Mouse (Mus musculus) embryonic facial prominence, embryonic 10.5 days (tissue): ENCODE results near the gene Nfe2l3. TPM values are rescaled to one million over a fixed set of nuclear protein-coding genes. Genes with fewer than 3 reads are reported as not detected.
A peak's percentile ranks its signal among the peaks of the same experiment; 100 is the strongest.

Experiments
- DNase-seq: peaks from one replicate; pipeline ENCODE4 v3.0.0-alpha.2; 2017; ENCODE audit warnings: low spot score
- H3K27ac ChIP-seq: fragments of 300-500 bp; sonication (generic); replicated peaks from 2 replicates; pipeline ENCODE4 v1.5.1; 2016; ENCODE audit warnings: mild to moderate bottlenecking
- H3K27me3 ChIP-seq: fragments of 300-500 bp; sonication (generic); replicated peaks from 2 replicates; pipeline ENCODE4 v1.6.1; 2016; ENCODE audit warnings: low read depth, mild to moderate bottlenecking; ENCODE audit not compliant: poor library complexity, severe bottlenecking
- H3K36me3 ChIP-seq: fragments of 300-500 bp; sonication (generic); replicated peaks from 2 replicates; pipeline ENCODE4 v1.6.1; 2016; ENCODE audit warnings: mild to moderate bottlenecking, moderate library complexity
- H3K4me1 ChIP-seq: fragments of 300-500 bp; sonication (generic); 2 replicates; pipeline ENCODE4 v1.6.1; 2016
- H3K4me3 ChIP-seq: fragments of 300-500 bp; sonication (generic); 2 replicates; pipeline ENCODE4 v1.5.1; 2016; ENCODE audit warnings: mild to moderate bottlenecking, moderate library complexity
- H3K9me3 ChIP-seq: fragments of 300-500 bp; sonication (generic); 2 replicates; pipeline ENCODE4 v1.6.1; 2016; ENCODE audit warnings: mild to moderate bottlenecking
- WGBS: fragments of 180-500 bp; shearing (Covaris S2); methylation state at CpG from one replicate; pipeline ENCODE4 v1.1.7; 2016; 5-methylcytosine and 5-hydroxymethylcytosine counted together
- polyA plus RNA-seq: library from polyadenylated mRNA; unstranded; fragments of >200 nt; fragmentation: Nextera tagmentation; extraction: Ambion mirVana; gene quantifications from 2 replicates; pipeline ENCODE4 v1.2.1, GENCODE M21; 2016

Gene Nfe2l3
- polyA plus RNA-seq, 1 experiment from 2014 or later, result 1.3 TPM

DNA sequence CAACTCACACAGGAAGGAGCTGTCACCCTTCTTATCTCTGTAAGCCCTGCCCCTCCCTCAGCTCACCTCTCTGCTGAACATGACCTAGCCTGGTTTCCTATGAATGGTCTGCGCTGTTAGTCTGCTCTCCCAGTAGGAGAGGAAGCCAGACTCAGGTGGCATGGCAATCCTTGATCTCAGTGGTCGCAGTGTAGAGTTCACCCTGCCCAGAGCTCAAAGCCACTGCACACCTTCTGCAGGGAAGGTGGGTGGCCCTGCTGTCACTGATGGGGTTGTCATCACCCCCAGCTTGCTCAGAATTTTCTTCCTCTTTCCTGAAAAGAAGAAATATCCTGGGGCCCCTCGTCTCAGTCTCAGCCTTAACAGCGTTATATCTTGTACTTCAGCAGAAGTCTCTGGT, 28.0 kb upstream of the Nfe2l3 start:
- no peak overlapping the region for H3K4me3 ChIP-seq
- DNase-seq, result no peak
- 83% methylated on average over 4 of the region's 4 CpGs for WGBS
- no peak overlapping the region for H3K27ac ChIP-seq
- no peaks in the 10 kb centered on the region for H3K9me3 ChIP-seq
- H3K27me3 ChIP-seq, result no peaks in the 10 kb centered on the region
- peaks cover 17% of the 10 kb centered on the region for H3K4me1 ChIP-seq
- no peaks in the 10 kb centered on the region for H3K36me3 ChIP-seq

DNA sequence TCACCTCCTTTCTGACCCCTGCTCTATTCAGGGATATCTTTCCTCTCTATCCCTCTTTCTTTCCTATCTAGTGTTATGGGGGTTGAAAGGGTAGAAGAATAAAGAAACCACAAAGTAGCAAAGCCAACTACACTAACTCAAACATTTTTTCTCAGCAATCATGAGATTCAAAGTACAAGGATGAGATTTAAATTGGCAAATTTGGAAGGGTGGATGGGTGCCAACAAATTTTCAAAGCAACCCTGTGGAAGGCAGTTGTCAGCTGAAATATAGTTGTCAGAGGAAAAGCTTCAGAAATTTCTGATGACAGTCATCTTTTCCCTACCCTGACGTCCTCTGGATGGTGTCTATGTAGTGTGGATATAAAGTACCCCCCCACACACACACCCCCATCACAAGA, 16.0 kb upstream of the Nfe2l3 start:
- H3K27ac ChIP-seq, result no peak overlapping the region
- H3K9me3 ChIP-seq, result 0 out of 2 replicates have a peak, but pooled peaks cover 4% of the 10 kb centered on the region
- 69% methylated on average over 1 of the region's 1 CpGs for WGBS
- H3K4me1 ChIP-seq, result no peaks in the 10 kb centered on the region; the same call in 1 of the 2 replicates
- DNase-seq, result no peak
- H3K4me3 ChIP-seq, result no peak overlapping the region
- H3K36me3 ChIP-seq, result no peaks in the 10 kb centered on the region
- no peaks in the 10 kb centered on the region for H3K27me3 ChIP-seq

DNA sequence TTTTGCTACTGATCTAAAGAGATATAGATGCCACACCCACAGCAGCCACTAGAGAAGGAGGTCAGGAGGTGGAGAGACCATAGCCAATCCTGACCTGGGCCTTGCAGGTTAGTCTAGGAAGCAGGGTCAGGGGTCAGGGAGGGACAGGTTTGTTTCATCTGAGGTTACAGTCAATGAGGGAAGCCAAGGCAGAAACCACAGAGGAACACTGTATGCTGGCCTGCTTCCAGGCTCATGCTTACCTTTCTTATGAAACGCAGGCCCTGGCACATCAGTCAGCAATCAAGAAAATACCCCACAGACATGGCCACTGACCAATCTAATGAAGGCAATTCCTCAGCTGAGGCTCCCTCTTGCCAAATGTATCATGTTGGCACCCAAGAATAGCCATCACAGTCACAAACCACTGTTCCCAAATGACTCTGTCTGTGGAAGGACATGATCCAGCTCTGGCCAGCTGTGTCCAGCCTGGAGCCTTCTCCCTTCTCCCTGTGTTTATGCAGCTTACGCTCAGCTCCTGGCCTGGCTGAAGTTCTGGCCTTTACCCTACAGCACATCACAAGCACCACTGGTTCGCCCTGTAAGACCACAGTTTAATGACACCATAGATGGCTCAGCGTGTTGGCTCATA, 15.0 kb upstream of the Nfe2l3 start:
- Histone ChIP-seq H3K36me3 (no peaks in the 10 kb centered on the region), H3K4me3 (no peak overlapping the region), H3K27me3 (no peaks in the 10 kb centered on the region), H3K27ac (no peak overlapping the region), H3K9me3 (0 out of 2 replicates have a peak, but pooled peaks cover 4% of the 10 kb centered on the region), H3K4me1 (no peaks in the 10 kb centered on the region)
- no peak for DNase-seq
- WGBS, result 89% methylated on average over 4 of the region's 4 CpGs

DNA sequence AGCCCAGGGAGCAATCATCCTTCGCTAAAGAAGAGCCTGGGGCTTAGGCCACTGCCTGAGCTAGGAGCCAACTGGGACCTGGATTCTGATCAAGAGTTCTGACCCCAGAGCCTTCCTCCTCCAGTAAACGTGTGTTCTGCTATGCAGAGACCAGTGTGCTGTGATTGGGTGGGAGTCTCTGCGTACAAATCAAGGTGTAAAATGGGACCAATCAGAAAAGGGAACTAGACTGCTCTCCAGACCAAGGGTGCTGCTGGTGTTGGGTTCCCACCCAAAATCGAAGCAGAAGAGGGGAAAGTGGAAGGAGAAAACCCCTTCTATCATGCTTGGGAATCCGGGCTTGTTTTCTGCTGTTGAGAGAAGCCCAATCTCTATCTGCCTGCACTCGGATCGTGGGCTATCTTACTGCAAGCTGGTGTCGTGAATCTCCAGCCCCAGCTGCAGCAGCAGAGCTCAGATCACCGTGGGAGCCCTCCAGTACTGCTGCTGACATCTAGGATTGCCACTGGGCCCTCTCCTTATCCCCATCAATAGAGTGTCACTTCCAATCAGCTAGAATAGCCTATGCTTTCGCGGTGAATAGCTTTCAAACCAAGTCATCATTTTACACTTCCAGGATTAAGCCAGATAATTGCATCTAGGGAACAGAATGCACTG, 8.9 kb upstream of the Nfe2l3 start:
- Histone ChIP-seq H3K36me3 (no peaks in the 10 kb centered on the region), H3K27ac (no peak overlapping the region), H3K4me3 (no peak overlapping the region), H3K9me3 (no peaks in the 10 kb centered on the region), H3K4me1 (peaks cover 8% of the 10 kb centered on the region), H3K27me3 (0 out of 2 replicates have a peak, but pooled peaks cover 8% of the 10 kb centered on the region)
- no peak for DNase-seq
- 51% methylated on average over 11 of the region's 11 CpGs for WGBS

DNA sequence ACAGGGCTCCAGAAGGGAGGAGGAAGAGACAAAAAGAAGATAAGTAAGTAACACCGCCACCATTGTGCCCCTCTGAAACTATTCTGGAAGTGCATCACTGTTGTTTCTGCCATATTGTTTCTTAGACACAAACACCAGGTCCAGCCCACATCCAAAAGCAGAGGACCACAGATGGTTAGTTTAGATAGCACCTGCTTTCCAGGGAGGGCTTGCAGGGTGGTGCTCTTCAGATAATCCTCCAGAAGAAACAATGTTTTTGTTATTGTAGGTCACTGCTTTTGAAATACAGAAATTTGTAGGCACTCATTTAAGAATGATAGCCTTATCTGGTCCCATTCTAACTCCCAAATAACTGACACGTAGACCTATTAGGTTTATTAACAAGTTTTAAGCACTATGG, 7.9 kb upstream of the Nfe2l3 start:
- DNase-seq, result no peak
- H3K4me1 ChIP-seq, result peaks cover 8% of the 10 kb centered on the region
- H3K9me3 ChIP-seq, result no peaks in the 10 kb centered on the region
- 0 out of 2 replicates have a peak, but pooled peaks cover 8% of the 10 kb centered on the region for H3K27me3 ChIP-seq
- H3K27ac ChIP-seq, result no peak overlapping the region
- H3K36me3 ChIP-seq, result no peaks in the 10 kb centered on the region
- H3K4me3 ChIP-seq, result no peak overlapping the region
- 93% methylated on average over 2 of the region's 2 CpGs for WGBS

DNA sequence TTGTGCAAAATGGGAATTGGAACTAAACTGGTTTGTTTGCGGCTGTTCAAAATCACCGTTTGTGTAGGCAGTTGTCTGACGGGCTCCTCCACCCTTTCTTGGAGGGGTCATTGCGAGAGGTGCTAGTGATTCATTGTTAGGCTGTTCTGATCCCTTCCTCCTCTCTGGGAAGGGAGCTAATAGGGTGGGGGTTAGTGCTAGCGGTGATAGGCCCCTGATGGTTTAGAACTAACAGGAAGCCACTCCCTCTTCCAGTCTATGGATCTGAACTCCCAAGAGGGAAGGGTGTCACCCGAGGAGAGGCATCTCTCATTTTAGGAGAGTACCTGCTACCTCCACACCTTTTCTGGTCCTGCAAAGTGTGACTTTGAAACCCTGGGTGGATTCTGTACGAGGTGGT, 1.8 kb downstream of the Nfe2l3 start:
- H3K27ac ChIP-seq, result no peak overlapping the region
- no peaks in the 10 kb centered on the region for H3K36me3 ChIP-seq
- DNase-seq, result no peak
- no peaks in the 10 kb centered on the region for H3K9me3 ChIP-seq
- peaks cover 84% of the 10 kb centered on the region for H3K27me3 ChIP-seq
- H3K4me1 ChIP-seq, result peaks cover 21% of the 10 kb centered on the region
- H3K4me3 ChIP-seq, result peak overlapping the region; percentile 66; the same call in 1 of the 2 replicates
- WGBS, result 34% methylated on average over 7 of the region's 7 CpGs

DNA sequence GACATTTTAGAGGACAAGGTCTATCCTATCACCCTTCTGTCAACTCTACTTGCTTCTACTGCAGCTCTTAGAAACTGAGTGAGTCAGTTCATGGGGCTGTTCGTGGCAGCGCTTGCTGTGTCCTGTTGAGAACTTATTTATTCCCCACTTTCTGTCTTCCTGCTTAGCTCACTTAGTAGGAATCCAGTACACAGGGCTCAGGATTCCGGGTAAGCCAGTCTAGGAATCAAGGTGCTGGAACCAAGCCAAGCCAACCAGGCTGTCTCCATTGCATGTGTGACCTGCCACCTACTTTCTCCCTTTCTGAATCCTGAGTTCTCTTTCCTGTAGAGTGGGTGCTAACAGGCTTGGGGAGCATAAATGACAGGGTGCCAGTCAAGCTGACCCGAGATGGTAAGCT, 5.2 kb downstream of the Nfe2l3 start:
- peaks cover 19% of the 10 kb centered on the region for H3K4me1 ChIP-seq
- no peak overlapping the region for H3K4me3 ChIP-seq
- no peak for DNase-seq
- no peaks in the 10 kb centered on the region for H3K9me3 ChIP-seq
- H3K36me3 ChIP-seq, result no peaks in the 10 kb centered on the region
- no peak overlapping the region for H3K27ac ChIP-seq
- WGBS, result 90% methylated on average over 4 of the region's 4 CpGs
- peaks cover 60% of the 10 kb centered on the region for H3K27me3 ChIP-seq

DNA sequence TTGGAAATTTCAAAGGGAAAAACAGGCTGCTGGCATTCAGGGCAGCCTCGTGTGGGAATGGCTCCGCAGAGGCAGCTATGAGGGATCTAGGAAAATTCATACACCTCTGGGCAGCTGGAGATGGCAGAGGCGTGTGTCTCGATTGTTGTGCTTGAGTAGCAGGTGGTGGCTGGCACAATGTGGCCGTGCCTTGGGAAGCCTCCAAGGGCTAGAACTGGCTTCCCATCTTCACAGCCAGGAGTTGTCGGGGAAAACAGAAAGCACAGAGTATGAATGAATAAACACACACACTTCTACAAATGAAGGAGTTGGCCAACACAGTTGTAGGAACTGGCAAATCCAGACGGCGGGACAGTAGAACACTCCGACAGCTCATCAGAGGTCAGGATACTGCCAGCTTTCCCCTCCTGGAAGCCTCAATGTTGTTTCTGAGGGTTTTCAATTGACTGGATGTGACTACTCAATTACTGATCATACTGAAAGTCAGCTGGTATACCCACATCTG, 6.4 kb downstream of the Nfe2l3 start:
- WGBS, result 88% methylated on average over 9 of the region's 9 CpGs
- Histone ChIP-seq H3K36me3 (no peaks in the 10 kb centered on the region), H3K4me1 (peaks cover 13% of the 10 kb centered on the region), H3K27ac (no peak overlapping the region), H3K27me3 (peaks cover 48% of the 10 kb centered on the region), H3K9me3 (no peaks in the 10 kb centered on the region), H3K4me3 (no peak overlapping the region)
- no peak for DNase-seq

DNA sequence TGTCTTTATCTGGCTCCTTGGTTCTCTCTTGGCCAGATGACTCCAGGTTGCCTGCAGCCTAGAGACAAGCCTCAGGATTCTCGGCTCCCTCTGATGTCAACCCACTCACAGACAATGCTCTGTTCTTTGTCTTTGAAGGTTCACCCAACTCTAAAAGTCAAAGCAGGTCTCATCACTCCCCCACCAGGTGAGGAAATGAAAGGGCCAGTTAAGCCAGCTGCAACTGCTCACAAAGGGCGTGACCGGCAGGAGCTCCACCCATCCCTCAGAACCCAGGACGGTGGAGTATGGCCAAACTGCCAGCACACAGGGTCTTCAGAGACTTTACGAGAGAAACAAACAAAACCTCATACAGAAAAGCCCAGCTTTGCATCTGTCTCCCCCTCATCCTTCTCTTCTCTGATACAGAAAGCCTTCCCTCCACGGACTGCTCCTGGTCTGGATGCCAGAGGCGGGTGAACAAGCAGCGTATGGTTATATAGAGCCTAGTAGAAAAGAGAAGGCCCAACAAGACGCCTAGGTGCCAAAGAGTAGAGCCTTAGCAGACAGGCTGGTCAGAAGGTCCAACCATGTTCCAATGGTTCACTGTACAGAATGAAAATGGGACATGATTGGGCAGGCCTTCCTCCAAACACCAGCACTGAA, 9.8 kb downstream of the Nfe2l3 start:
- H3K4me3 ChIP-seq, result no peak overlapping the region
- WGBS, result 57% methylated on average over 9 of the region's 9 CpGs
- H3K27me3 ChIP-seq, result peaks cover 15% of the 10 kb centered on the region; the same call in 1 of the 2 replicates
- no peak for DNase-seq
- no peaks in the 10 kb centered on the region for H3K36me3 ChIP-seq
- no peak overlapping the region for H3K27ac ChIP-seq
- peaks cover 14% of the 10 kb centered on the region for H3K4me1 ChIP-seq
- H3K9me3 ChIP-seq, result no peaks in the 10 kb centered on the region

DNA sequence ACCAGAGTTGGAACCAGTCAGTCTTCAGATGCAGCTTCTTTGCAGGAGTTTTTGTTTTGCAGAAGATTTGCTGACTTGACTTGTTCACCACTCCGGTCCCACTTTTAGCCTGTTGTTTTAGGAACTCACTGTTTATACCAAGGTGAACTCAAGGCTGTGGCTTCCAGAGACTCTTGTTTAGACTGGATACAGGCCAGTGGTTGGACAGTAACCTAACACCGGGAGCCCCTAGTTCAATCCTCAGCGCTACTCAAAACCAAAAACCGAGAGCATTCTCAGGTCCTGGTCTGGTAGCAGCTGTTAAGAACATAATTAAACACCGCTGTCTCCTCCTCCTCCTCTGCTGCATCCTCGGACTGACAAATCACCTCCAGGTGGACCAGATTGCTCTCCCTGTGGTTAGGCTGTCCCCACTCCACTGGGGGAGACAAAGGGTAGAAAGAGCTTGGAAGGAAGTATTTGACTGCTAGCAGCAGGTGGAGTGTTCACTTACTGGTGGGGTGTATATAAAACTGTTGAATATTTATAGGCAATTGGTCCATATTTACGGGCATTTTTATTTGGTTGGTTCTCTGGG, 20.5 kb downstream of the Nfe2l3 start:
- no peaks in the 10 kb centered on the region for H3K27me3 ChIP-seq
- peaks cover 24% of the 10 kb centered on the region for H3K4me1 ChIP-seq
- WGBS, result 60% methylated on average over 7 of the region's 7 CpGs

DNA sequence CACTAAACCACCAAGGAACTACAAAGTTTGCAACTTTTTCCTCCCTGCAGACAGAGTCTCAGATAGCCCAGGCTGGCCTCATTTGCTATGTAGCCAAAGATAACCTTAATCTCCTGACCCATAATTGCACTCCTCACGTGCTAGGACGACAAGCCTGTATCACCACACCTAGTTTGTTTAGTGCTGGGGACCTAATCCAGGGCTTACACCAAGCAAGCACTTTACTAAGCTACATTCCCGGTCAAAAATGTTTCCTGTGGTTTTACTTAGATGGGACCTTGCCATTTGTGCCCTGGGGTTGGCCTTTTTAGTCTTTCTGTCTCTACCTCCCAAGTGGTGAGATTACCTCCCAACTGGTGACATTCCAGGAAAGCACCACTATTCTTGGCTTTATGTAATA, 22.5 kb downstream of the Nfe2l3 start:
- no peak for DNase-seq
- 65% methylated on average over 3 of the region's 3 CpGs for WGBS

More for the DNA sequence above, 20.5 kb downstream of the Nfe2l3 start:
- no peak for DNase-seq
- H3K9me3 ChIP-seq, result no peaks in the 10 kb centered on the region
- peaks cover 10% of the 10 kb centered on the region for H3K36me3 ChIP-seq
- no peak overlapping the region for H3K27ac ChIP-seq
- no peak overlapping the region for H3K4me3 ChIP-seq

DNA sequence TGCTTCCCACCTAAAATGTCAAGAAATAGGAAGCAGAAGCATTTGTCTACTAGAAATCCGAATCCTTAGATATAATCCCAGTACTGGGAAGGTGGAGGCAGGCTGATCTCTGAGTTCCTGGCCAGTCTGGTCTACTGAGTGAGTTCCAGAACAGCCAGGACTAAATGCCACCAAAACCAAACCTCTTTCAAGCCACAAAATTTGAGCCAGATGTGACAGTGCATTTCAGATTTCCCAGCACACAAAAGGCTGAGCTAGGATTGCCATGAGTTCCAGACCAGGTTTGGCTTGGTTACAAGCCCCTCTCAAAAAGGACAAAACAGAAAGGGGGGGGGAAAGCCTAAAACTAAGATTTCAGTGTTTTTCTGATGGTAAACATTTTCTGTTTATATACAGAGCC, 23.7 kb downstream of the Nfe2l3 start:
- peaks cover 14% of the 10 kb centered on the region; the same call in 1 of the 2 replicates for H3K4me1 ChIP-seq
- no peak for DNase-seq
- no peak overlapping the region for H3K4me3 ChIP-seq
- H3K9me3 ChIP-seq, result no peaks in the 10 kb centered on the region
- H3K36me3 ChIP-seq, result peaks cover 38% of the 10 kb centered on the region
- H3K27ac ChIP-seq, result no peak overlapping the region
- WGBS, result 77% methylated on average over 1 of the region's 1 CpGs
- no peaks in the 10 kb centered on the region for H3K27me3 ChIP-seq

More for the DNA sequence above, 22.5 kb downstream of the Nfe2l3 start:
- Histone ChIP-seq H3K36me3 (peaks cover 26% of the 10 kb centered on the region), H3K4me1 (peaks cover 17% of the 10 kb centered on the region), H3K4me3 (no peak overlapping the region), H3K9me3 (no peaks in the 10 kb centered on the region), H3K27ac (no peak overlapping the region), H3K27me3 (no peaks in the 10 kb centered on the region)
